Mouse (Mus musculus): ENCODE measurements around the gene Sv2a. TPM values are rescaled to one million over a fixed set of nuclear protein-coding genes. Genes with fewer than 3 reads are reported as not detected.
A peak's percentile ranks its signal among the peaks of the same experiment; 100 is the strongest.

Sv2a gene
- polyA plus RNA-seq, 1 experiment, result 6.2 TPM

- no peak for TF ChIP-seq POLR2A (IDR thresholded peaks at IDR 0.05; ENCODE audit: borderline replicate concordance, control insufficient read depth, low read depth, low read length)
- TF ChIP-seq CTCF (IDR thresholded peaks at IDR 0.05; ENCODE audit: control insufficient read depth, insufficient read depth, low read length), result no peak
- Histone ChIP-seq H3K4me1 (ENCODE audit: control insufficient read depth, insufficient read depth, low read length) (no peaks in the 10 kb centered on the region), H3K4me3 (replicated peaks; ENCODE audit: control insufficient read depth, low read depth, low read length) (no peak overlapping the region), H3K27ac (ENCODE audit: control insufficient read depth, insufficient read depth, low read depth, low read length, poor library complexity) (no peak overlapping the region)
- 80% methylated on average over 4 of the region's 4 CpGs for WGBS
Observed at GRCm38 (mm10) chr3:96179531-96179930, 1.4 kb upstream of the Sv2a start.

DNA sequence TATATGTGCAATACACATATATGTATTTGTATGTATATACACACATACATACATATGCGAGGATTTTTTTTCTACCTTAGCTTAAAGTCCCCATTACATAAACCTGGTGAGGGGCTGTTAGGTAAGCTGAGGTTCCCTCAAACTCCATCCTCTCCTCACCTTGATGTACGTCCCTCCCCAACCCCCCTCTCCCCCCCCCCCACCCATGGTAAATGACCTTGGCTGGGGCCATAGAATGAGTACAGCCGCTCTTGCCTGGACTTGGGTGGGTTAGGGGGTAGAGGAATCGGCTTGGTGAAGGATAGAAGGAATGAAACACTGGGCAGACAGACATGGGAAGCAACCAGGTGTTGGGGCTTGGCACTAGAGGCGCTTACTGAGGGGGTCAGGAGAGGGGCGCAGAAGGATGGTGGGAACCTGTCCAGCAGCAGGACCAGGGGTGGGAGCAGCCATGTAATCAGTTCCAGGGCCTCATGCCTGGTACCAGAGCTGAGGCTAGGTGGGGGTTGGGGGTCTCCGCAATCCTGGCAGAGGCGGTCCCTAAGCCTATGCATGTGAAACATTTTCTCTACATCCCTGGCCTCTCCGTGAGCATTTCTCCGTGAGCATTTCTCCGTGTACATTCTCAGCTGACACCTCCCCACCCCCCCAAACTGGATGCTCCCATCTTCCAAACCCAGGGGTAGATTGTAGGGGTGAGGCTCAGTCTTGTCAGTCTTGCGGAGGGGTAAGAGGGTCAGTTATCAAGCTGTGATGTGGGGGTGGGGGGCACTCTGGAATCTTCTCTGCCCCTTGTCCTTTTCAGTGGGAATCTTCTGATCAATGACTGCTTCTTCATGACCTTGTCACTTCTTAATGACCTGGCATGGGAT is 795 bp downstream of the Sv2a start:
- Histone ChIP-seq H3K4me1 (ENCODE audit: control insufficient read depth, insufficient read depth, low read length) (no peaks in the 10 kb centered on the region), H3K27ac (ENCODE audit: control insufficient read depth, insufficient read depth, low read depth, low read length, poor library complexity) (no peak overlapping the region), H3K4me3 (replicated peaks; ENCODE audit: control insufficient read depth, low read depth, low read length) (no peak overlapping the region)
- 68% methylated on average over 12 of the region's 12 CpGs for WGBS
- TF ChIP-seq POLR2A (IDR thresholded peaks at IDR 0.05; ENCODE audit: borderline replicate concordance, control insufficient read depth, low read depth, low read length) (no peak), CTCF (IDR thresholded peaks at IDR 0.05; ENCODE audit: control insufficient read depth, insufficient read depth, low read length) (no peak)

DNA sequence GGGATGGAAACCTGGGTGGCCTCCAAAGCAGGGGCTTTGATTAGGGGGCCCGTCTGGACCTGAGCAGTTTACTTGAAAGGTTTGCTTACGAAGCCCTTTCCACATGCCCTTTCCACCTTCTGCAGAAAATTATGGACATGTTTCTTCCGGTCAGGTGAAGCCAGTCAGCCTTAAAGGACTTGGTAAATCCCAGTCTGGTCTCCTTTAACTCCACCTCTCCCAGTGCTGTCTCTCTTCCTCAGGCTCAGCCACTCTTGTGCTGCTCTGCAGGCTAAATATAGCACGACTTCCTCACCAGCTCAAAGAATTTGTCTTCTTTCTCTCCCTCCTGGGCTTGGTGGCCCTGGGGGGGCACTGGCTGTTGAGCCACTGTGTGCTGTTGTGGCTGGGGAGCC is 1.4 kb downstream of the Sv2a start:
- no peak for TF ChIP-seq POLR2A (IDR thresholded peaks at IDR 0.05; ENCODE audit: borderline replicate concordance, control insufficient read depth, low read depth, low read length)
- no peak for TF ChIP-seq CTCF (IDR thresholded peaks at IDR 0.05; ENCODE audit: control insufficient read depth, insufficient read depth, low read length)
- 36% methylated on average over 4 of the region's 4 CpGs for WGBS
- H3K4me1 ChIP-seq (ENCODE audit: control insufficient read depth, insufficient read depth, low read length), result no peaks in the 10 kb centered on the region
- no peak overlapping the region for H3K4me3 ChIP-seq (replicated peaks; ENCODE audit: control insufficient read depth, low read depth, low read length)
- H3K27ac ChIP-seq (ENCODE audit: control insufficient read depth, insufficient read depth, low read depth, low read length, poor library complexity), result no peak overlapping the region

- TF ChIP-seq POLR2A (IDR thresholded peaks at IDR 0.05; ENCODE audit: borderline replicate concordance, control insufficient read depth, low read depth, low read length) (no peak), CTCF (IDR thresholded peaks at IDR 0.05; ENCODE audit: control insufficient read depth, insufficient read depth, low read length) (no peak)
- Histone ChIP-seq H3K4me1 (ENCODE audit: control insufficient read depth, insufficient read depth, low read length) (peaks cover 4% of the 10 kb centered on the region), H3K27ac (ENCODE audit: control insufficient read depth, insufficient read depth, low read depth, low read length, poor library complexity) (no peak overlapping the region)
Observed at GRCm38 (mm10) chr3:96192977-96193376, 12.0 kb downstream of the Sv2a start.

DNA sequence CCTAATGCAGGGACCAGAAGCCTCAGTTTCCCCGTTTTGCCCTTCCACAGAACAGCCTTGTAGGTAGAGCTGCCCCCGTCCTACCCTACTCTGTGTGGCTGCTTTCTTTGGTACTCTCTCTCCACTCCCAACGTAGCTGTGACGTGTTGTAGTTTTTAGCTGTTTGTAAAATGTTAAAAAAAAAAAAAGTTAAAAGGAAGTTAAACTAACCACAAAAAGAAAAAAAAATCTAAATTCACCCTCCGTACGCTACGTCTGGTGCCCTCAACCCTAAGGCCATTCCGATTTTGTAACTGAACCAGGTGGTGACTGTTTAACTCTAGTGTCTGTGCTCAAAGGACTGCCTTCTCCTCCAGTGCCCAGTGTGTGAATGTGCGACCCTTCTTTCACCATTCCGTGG is 14.0 kb downstream of the Sv2a start:
- TF ChIP-seq CTCF (IDR thresholded peaks at IDR 0.05; ENCODE audit: control insufficient read depth, insufficient read depth, low read length) (no peak), POLR2A (IDR thresholded peaks at IDR 0.05; ENCODE audit: borderline replicate concordance, control insufficient read depth, low read depth, low read length) (no peak)
- Histone ChIP-seq H3K27ac (ENCODE audit: control insufficient read depth, insufficient read depth, low read depth, low read length, poor library complexity) (no peak overlapping the region), H3K4me1 (ENCODE audit: control insufficient read depth, insufficient read depth, low read length) (peaks cover 4% of the 10 kb centered on the region), H3K4me3 (replicated peaks; ENCODE audit: control insufficient read depth, low read depth, low read length) (no peak overlapping the region)
- WGBS, result 21% methylated on average over 10 of the region's 10 CpGs

More at GRCm38 (mm10) chr3:96192977-96193376, 12.0 kb downstream of the Sv2a start:
- 85% methylated on average over 12 of the region's 12 CpGs for WGBS
- H3K4me3 ChIP-seq (replicated peaks; ENCODE audit: control insufficient read depth, low read depth, low read length), result no peak overlapping the region

DNA sequence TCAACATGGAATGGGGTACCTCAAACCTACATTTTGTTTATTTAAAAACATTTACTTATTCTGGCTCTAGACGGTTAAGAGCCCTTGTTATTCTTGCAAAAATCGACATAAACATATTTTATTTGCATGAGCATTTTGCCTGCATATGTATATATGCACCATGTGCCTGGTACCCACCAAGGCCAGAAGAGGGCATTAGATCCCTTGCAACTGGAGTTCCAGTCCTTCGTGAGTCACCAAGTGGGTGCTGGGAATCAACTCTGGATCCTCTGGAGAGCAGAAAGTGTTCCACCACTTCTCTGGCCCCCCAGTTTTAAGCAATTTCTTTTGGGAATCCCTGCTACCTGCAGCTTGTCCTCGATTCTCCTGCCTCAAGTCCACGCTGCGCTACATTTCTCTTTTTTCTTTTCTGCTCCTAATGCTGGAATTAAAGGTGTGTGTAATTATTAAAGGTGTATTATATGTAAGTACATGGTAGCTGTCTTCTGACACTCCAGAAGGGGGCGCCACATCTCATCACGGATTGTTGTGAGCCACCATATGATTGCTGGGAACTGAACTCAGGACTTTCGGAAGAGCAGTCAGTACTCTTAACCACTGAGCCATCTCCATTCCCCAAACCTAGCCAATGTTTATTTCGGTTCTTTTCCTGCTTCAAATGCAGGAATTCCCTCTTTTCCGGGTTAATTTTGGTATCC is 14.8 kb downstream of the Sv2a start:
- Histone ChIP-seq H3K4me3 (replicated peaks; ENCODE audit: control insufficient read depth, low read depth, low read length) (no peak overlapping the region), H3K27ac (ENCODE audit: control insufficient read depth, insufficient read depth, low read depth, low read length, poor library complexity) (no peak overlapping the region), H3K4me1 (ENCODE audit: control insufficient read depth, insufficient read depth, low read length) (peaks cover 4% of the 10 kb centered on the region)
- 91% methylated on average over 11 of the region's 11 CpGs for WGBS
- no peak for TF ChIP-seq POLR2A (IDR thresholded peaks at IDR 0.05; ENCODE audit: borderline replicate concordance, control insufficient read depth, low read depth, low read length)
- TF ChIP-seq CTCF (IDR thresholded peaks at IDR 0.05; ENCODE audit: control insufficient read depth, insufficient read depth, low read length), result no peak

DNA sequence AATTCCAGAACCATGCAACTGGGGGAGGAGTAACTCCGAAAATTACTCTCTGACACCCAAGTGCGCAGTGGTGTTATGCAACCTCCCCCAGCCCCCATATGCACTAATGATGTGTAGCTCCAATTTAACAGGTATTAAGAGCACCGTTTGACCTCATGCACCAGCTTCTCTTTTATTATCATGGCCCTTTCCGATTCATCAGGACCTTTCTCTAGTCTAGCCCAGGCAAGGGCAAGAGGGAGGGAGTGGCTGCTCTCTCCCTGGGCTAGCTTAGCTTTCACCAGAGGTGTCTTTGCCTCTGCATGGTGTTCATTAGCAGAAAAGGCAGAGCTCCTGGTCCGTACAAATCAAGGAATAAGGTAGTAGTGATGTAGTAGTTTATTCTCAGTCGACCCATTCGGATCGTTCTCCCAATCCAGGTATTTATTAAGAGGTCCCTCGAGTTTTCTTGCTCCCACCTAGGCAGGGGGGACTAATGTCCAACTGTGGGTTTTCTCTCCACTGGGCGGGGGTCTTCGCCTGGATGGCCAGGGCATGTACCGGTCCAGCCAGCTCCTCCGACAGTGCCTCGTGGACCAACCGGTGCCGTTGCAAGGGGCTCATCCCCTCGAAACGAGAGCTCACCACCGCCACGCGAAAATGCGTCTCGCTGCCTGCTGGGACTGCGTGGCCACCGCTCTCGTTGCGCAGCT is 15.6 kb downstream of the Sv2a start:
- Histone ChIP-seq H3K27ac (ENCODE audit: control insufficient read depth, insufficient read depth, low read depth, low read length, poor library complexity) (peak overlapping the region; percentile 74), H3K4me3 (replicated peaks; ENCODE audit: control insufficient read depth, low read depth, low read length) (peak overlapping the region; percentile 90), H3K4me1 (ENCODE audit: control insufficient read depth, insufficient read depth, low read length) (peaks cover 4% of the 10 kb centered on the region)
- TF ChIP-seq CTCF (IDR thresholded peaks at IDR 0.05; ENCODE audit: control insufficient read depth, insufficient read depth, low read length) (no peak), POLR2A (IDR thresholded peaks at IDR 0.05; ENCODE audit: borderline replicate concordance, control insufficient read depth, low read depth, low read length) (peak; percentile 5; the same call in 1 of the 2 replicates)
- WGBS, result 18% methylated on average over 27 of the region's 27 CpGs

Measured in bone marrow, adult 2 months (tissue).